Mouse (Mus musculus) Muller cell, postnatal 12 days (primary cell): ENCODE measurements around the gene Magel2.

Experiments used
- DNase-seq: peaks from one replicate; pipeline ENCODE4 v3.0.0-alpha.2; 2015; ENCODE audit errors: inconsistent ontology term

Gene Magel2

GRCm38 (mm10) chr7:62376510-62377304 is at the start of gene Magel2:
Gene Magel2, plus strand, starts transcription at chr7:62377010.
- DNase-seq, result no peak

- DNase-seq, result no peak
Measured at GRCm38 (mm10) chr7:62345411-62345810, 31.4 kb upstream of the Magel2 start.

- no peak for DNase-seq
Measured at GRCm38 (mm10) chr7:62346269-62346668, 30.5 kb upstream of the Magel2 start, which contains the start of gene Ndn. Gene Ndn, plus strand, starts transcription at chr7:62346569.

- DNase-seq, result peak; percentile 77
Measured at GRCm38 (mm10) chr7:62348106-62348803, 28.6 kb upstream of the Magel2 start.

GRCm38 (mm10) chr7:62348804-62349190 is 28.0 kb upstream of the Magel2 start:
- DNase-seq, result peak; percentile 2

- no peak for DNase-seq
Measured at GRCm38 (mm10) chr7:62351266-62351665, 25.5 kb upstream of the Magel2 start.

- no peak for DNase-seq
Measured at GRCm38 (mm10) chr7:62365039-62365636, 11.7 kb upstream of the Magel2 start.

GRCm38 (mm10) chr7:62366730-62367129 is 10.1 kb upstream of the Magel2 start:
- DNase-seq, result no peak

- DNase-seq, result no peak
Measured at GRCm38 (mm10) chr7:62375658-62376057, 1.2 kb upstream of the Magel2 start.

GRCm38 (mm10) chr7:62377313-62377712 is 503 bp downstream of the Magel2 start:
- DNase-seq, result no peak

- DNase-seq, result no peak
Measured at GRCm38 (mm10) chr7:62378529-62378928, 1.7 kb downstream of the Magel2 start.

- peak; percentile 17 for DNase-seq
Measured at GRCm38 (mm10) chr7:62382391-62382790, 5.6 kb downstream of the Magel2 start.

- no peak for DNase-seq
Measured at GRCm38 (mm10) chr7:62388291-62388690, 11.5 kb downstream of the Magel2 start.

- DNase-seq, result no peak
Measured at GRCm38 (mm10) chr7:62392202-62392601, 15.4 kb downstream of the Magel2 start.

GRCm38 (mm10) chr7:62406573-62407050 is 29.8 kb downstream of the Magel2 start:
- DNase-seq, result no peak

- no peak for DNase-seq
Measured at GRCm38 (mm10) chr7:62407803-62408202, 31.0 kb downstream of the Magel2 start.

- no peak for DNase-seq
Measured at GRCm38 (mm10) chr7:62415222-62415621, 38.4 kb downstream of the Magel2 start.

- DNase-seq, result no peak
Measured at GRCm38 (mm10) chr7:62416173-62416572, 39.4 kb downstream of the Magel2 start.

GRCm38 (mm10) chr7:62418346-62418745 is 41.5 kb downstream of the Magel2 start:
- DNase-seq, result no peak

GRCm38 (mm10) chr7:62419105-62419492 is 42.3 kb downstream of the Magel2 start:
- DNase-seq, result no peak

- peak; percentile 70 for DNase-seq
Measured at GRCm38 (mm10) chr7:62419493-62420360, 42.9 kb downstream of the Magel2 start, which contains the start of gene Mkrn3. Gene Mkrn3, minus strand, starts transcription at chr7:62420139.
